Mouse (Mus musculus) limb, embryonic 13.5 days (tissue): ENCODE measurements at regions not wholly inside any gene's neighbourhood (a gene's known extent, or its start where the extent isn't known, plus 50 kb on each side); places are given as distances from the start of the nearest gene placed in this dataset.
A peak's percentile ranks its signal among the peaks of the same experiment; 100 is the strongest.

Source experiments
- ATAC-seq: fragments of 200-750 bp; cut with Nextera tagmentation; 2 replicates; pipeline ENCODE4 v1.8.0; 2017; ENCODE audit warnings: low read depth, moderate number of reproducible peaks, moderate TSS enrichment; ENCODE audit not compliant: low FRiP score
- H3K27ac ChIP-seq: fragments of 300-500 bp; sonication (generic); 2 replicates; pipeline ENCODE4 v1.5.1; 2015; ENCODE audit warnings: inconsistent platforms, mild to moderate bottlenecking, moderate library complexity
- H3K27me3 ChIP-seq: fragments of 300-500 bp; sonication (generic); 2 replicates; pipeline ENCODE4 v1.6.1; 2015; ENCODE audit warnings: mild to moderate bottlenecking, inconsistent platforms
- H3K36me3 ChIP-seq: fragments of 300-500 bp; sonication (generic); 2 replicates; pipeline ENCODE4 v1.6.1; 2015; ENCODE audit warnings: inconsistent platforms, mild to moderate bottlenecking, moderate library complexity
- H3K4me1 ChIP-seq: fragments of 300-500 bp; sonication (generic); 2 replicates; pipeline ENCODE4 v1.6.1; 2015; ENCODE audit warnings: inconsistent platforms
- H3K4me2 ChIP-seq: fragments of 300-500 bp; sonication (generic); replicated peaks from 2 replicates; pipeline ENCODE4 v1.6.1; 2015; ENCODE audit warnings: inconsistent platforms, mild to moderate bottlenecking, moderate library complexity
- H3K4me3 ChIP-seq: fragments of 300-500 bp; sonication (generic); 2 replicates; pipeline ENCODE4 v1.5.1; 2015; ENCODE audit warnings: moderate library complexity, mild to moderate bottlenecking, inconsistent platforms
- H3K9ac ChIP-seq: fragments of 300-500 bp; sonication (generic); 2 replicates; pipeline ENCODE4 v1.6.1; 2015; ENCODE audit warnings: mild to moderate bottlenecking, inconsistent platforms
- H3K9me3 ChIP-seq: fragments of 300-500 bp; sonication (generic); 2 replicates; pipeline ENCODE4 v1.6.1; 2016; ENCODE audit warnings: inconsistent platforms
- WGBS: fragments of 180-500 bp; shearing (Covaris S2); methylation state at CpG from one replicate; pipeline ENCODE4 v1.1.7; 2015; 5-methylcytosine and 5-hydroxymethylcytosine counted together

DNA sequence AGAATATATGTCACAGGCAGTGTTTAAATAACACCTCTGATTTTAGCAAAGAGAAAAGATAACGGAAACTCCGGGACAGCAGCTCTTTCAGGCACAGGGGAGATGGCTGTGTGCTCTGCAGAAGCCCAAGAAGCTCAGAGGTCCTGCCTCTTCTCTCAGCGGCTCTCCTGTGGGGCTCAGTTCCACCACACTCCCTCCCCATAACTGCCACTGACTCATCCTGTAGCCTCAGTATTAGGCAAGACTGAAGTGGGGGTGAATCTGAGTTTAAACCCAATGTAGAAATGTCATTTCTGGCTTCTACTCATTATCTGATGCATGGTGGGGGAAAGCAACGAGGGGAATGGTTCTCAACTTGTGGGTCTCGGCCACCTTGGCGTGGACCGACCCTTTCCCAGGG, 114.3 kb downstream of the Spata18 start:
- Histone ChIP-seq H3K4me1 (peaks cover 45% of the 10 kb centered on the region), H3K9me3 (no peaks in the 10 kb centered on the region), H3K36me3 (no peaks in the 10 kb centered on the region), H3K27ac (no peak overlapping the region), H3K4me2 (no peak overlapping the region), H3K27me3 (no peaks in the 10 kb centered on the region), H3K9ac (no peak overlapping the region), H3K4me3 (no peak overlapping the region)
- ATAC-seq, result no peak
- WGBS, result 90% methylated on average over 7 of the region's 7 CpGs

DNA sequence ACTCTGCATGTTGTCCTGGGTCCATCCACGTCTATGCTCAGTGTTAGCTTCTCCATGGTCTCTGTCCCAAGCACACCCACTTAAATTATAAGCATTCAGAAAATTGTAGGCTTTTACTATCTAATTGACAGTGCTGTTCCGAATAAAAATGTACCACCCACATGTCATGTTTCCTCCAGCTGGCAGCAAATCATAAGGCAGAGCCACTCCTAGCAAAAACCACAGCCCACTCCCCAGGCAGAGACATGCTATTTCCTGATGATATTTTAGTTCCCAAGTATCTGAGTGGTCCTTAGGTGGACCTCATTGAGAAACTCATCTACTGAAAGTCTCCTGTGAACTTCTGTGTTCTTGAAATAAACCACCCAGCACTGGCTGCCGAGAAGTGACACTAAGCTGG, 117.1 kb downstream of the Spata18 start:
- H3K9ac ChIP-seq, result no peak overlapping the region
- no peak overlapping the region for H3K4me3 ChIP-seq
- H3K4me1 ChIP-seq, result peaks cover 25% of the 10 kb centered on the region
- H3K27ac ChIP-seq, result no peak overlapping the region
- H3K36me3 ChIP-seq, result no peaks in the 10 kb centered on the region
- H3K9me3 ChIP-seq, result peaks cover 9% of the 10 kb centered on the region
- no peaks in the 10 kb centered on the region for H3K27me3 ChIP-seq
- 64% methylated on average over 3 of the region's 3 CpGs for WGBS
- no peak for ATAC-seq
- no peak overlapping the region for H3K4me2 ChIP-seq

DNA sequence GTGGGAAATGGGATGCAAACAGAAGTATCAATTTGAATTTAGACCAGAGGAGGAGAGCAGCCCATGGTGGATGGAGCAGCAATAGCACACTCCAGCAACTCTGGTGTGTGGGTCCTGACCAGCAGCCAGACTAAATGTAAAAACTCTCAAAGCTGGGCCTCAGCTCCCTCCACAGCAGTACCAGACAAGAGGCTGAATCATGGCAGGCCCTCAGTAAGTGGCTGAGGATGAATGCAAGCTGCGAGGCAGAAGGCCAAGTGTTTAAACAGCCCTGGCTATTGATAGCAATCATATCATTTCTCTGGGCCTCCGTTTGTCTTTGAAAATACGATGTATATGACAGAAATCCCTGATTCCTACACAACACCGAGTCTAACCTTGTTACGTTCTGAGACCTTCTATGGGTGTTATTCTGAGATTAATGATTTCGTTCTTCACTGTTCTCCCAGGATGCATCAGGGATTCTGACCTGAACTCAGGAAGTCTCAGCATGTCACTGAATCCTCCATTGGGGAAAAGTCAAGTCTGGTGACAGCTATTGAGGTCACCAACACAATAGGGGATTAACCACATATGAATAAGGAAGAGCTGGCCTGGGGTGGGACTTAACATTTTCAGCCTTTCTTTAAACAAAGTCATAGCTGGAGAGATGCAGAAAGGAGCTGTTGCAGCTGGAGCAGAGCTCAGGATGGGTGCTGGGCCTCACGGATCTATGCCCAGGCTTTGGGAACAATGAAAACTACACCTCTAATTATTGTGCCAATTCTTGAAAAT, 124.8 kb downstream of the Spata18 start:
- Histone ChIP-seq H3K27ac (peak overlapping the region; percentile 71), H3K9me3 (peaks cover 14% of the 10 kb centered on the region), H3K27me3 (no peaks in the 10 kb centered on the region), H3K4me2 (no peak overlapping the region), H3K36me3 (no peaks in the 10 kb centered on the region), H3K4me1 (peaks cover 28% of the 10 kb centered on the region), H3K4me3 (no peak overlapping the region), H3K9ac (no peak overlapping the region)
- 83% methylated on average over 7 of the region's 7 CpGs for WGBS
- no peak for ATAC-seq

DNA sequence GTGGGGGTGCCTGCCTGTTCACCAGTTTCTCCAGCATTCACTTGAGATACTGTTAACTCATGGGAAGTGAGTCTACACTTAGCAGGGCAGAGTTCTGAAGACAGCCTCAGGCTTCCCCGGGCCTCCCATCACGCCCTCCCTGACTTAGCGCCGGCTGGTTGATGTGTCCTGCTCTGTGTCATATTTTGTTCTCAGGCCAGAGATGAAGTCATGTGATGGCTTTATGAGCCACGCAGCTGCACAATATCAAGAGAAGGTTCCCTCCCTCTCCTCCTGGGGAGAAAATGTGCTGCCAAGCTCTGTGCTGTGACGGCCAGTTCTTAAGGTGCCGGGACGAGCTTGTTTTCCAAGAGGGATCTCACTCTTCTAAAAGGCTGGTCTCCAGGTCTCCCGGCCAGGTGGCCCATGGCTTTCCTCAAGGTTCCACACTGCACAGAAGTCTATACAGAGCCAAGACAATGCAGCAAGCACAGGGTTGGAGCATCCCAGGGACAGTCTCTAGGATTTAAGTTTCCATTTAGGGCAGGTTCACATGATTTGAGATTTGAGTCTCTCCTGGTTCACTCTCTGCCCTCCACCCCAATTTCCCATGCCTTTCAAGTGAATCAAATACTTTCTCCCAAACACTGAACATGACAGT, 126.2 kb downstream of the Spata18 start:
- Histone ChIP-seq H3K9me3 (peaks cover 13% of the 10 kb centered on the region), H3K4me2 (no peak overlapping the region), H3K27me3 (no peaks in the 10 kb centered on the region), H3K36me3 (no peaks in the 10 kb centered on the region), H3K4me3 (no peak overlapping the region), H3K4me1 (peaks cover 39% of the 10 kb centered on the region), H3K9ac (no peak overlapping the region), H3K27ac (peak overlapping the region; percentile 79)
- WGBS, result 49% methylated on average over 9 of the region's 9 CpGs
- ATAC-seq, result peak; percentile 80

DNA sequence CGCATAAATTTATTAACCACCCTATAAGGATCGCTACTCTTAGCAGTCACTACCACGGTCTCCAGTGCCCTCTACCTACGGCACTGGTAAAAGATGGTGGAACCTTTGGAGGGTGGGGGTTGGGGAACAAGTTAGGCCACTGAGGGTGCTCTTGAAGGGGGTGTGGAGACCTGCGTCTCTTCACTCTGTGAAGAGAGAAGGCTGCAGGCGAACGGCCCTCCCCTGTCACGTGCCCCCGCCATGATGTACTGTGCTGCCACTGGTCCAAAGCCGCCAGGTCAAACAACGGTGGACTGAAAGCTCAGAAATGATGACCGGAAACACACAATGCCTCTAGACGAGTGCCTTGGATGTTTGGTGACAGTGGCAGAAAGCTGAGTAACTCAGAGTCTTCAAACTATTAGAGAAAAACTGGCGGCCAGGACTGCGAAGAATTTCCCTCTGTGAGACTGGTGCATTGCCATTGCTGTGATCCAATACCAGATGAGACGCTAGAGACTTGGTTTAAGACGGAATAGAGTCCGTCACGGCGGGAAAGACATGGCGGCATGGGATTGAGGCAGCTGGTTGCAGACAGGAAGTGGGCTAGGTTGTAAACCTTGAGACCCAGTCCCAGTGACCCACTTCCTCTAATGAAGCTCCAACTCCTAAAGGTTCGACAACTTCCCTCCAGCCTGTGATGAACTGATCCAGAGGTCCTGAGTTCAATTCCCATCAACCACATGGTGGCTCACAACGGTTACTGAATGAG, 130.2 kb downstream of the Spata18 start:
- Histone ChIP-seq H3K9ac (no peak overlapping the region), H3K9me3 (no peaks in the 10 kb centered on the region), H3K4me2 (no peak overlapping the region), H3K27me3 (no peaks in the 10 kb centered on the region), H3K27ac (peak overlapping the region; percentile 82), H3K36me3 (no peaks in the 10 kb centered on the region), H3K4me3 (no peak overlapping the region), H3K4me1 (peaks cover 51% of the 10 kb centered on the region)
- no peak for ATAC-seq
- 73% methylated on average over 23 of the region's 23 CpGs for WGBS

DNA sequence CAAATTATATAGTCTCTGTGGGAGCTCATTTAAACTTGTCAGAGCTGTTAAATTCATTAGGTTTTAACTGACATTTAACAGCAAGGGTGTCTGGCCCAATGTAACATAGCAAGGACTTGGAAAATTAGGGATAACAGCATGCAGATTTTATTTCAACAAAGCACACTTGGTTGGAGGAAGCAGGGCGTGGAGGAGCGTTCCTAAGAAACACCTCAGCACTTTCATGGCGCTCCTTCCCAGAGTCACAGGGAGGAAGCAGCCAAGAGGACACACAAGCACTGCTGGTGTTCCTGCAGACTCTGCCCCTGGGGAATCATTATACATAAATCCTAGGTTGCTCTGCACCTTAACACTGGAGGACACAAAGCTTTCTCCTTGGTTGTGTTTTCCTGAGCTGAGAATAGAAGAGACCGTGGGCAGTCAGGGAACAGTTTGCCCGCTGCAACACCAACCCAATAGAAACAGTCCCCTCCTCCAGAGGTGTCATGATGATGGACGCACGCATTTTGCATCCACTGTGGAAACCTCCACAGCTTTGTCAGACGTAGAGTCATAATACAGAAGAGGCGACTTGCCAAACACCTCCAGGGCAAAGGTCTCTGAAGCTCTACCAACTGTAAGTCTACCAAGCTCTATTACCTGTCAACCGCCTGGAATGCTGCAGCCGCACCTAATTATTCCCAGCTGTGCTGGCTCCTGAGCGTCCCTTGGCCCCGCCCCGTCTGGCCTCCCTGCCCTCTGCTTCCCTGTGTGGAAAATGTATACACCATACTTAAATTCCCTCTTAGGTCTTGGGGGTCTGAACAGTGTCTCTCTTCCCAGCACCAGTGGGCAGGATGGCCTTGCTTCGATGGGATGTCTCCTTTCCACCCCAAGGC, 131.3 kb downstream of the Spata18 start:
- H3K4me1 ChIP-seq, result peaks cover 42% of the 10 kb centered on the region
- H3K27ac ChIP-seq, result peak overlapping the region; percentile 95
- no peak overlapping the region for H3K4me3 ChIP-seq
- no peaks in the 10 kb centered on the region for H3K27me3 ChIP-seq
- 7% methylated on average over 15 of the region's 15 CpGs for WGBS
- H3K36me3 ChIP-seq, result no peaks in the 10 kb centered on the region
- peak; percentile 94 for ATAC-seq
- H3K9me3 ChIP-seq, result no peaks in the 10 kb centered on the region
- no peak overlapping the region for H3K9ac ChIP-seq
- peak overlapping the region; percentile 45 for H3K4me2 ChIP-seq

DNA sequence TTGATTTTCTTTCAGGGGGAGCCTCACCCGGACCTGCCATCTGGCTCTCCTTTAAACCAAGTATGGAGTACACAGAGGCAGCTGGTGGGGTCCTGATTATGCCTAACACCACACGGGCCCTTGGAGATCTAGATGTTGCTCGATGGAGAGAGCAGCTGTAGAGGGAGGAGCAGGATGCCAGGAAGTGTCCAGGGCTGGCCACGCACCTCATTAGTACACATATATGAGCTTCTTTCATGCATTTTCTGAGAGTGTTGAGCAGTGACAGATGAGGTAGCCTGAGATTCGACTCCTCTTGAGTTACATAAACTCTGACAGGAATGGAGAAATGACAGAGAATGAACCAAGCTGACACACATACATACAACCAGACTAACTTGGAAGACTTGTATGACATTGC, 136.1 kb downstream of the Spata18 start:
- H3K4me2 ChIP-seq, result no peak overlapping the region
- H3K4me3 ChIP-seq, result no peak overlapping the region
- no peaks in the 10 kb centered on the region for H3K9me3 ChIP-seq
- no peaks in the 10 kb centered on the region for H3K36me3 ChIP-seq
- H3K9ac ChIP-seq, result no peak overlapping the region
- H3K4me1 ChIP-seq, result peaks cover 31% of the 10 kb centered on the region
- 53% methylated on average over 5 of the region's 5 CpGs for WGBS
- H3K27me3 ChIP-seq, result no peaks in the 10 kb centered on the region
- ATAC-seq, result no peak
- 0 out of 2 replicates have a peak overlapping the region, but pooled peaks have one; percentile 10 for H3K27ac ChIP-seq

DNA sequence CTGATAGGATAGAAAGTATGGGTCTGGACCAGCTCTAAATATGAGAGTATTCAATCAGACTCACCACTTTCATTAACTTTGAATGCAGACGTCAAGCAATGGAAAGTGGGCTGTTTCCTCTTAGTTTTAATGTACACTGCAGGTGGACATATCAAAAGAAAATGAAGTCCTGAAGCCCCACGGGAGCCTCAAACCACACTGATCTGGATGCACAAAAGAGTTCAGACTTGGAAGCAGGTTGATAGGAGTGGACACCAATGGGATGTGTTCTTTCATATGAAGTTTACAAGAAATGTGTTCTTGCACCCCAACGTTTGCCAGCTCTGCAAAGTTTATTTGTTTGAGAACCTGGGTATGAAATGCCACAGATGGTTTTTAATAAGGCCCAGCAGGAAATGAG, 141.0 kb downstream of the Spata18 start:
- WGBS, result 21% methylated on average over 3 of the region's 3 CpGs
- H3K9ac ChIP-seq, result no peak overlapping the region
- H3K4me2 ChIP-seq, result no peak overlapping the region
- peak; percentile 55; the same call in 1 of the 2 replicates for ATAC-seq
- H3K27me3 ChIP-seq, result no peaks in the 10 kb centered on the region
- peaks cover 35% of the 10 kb centered on the region for H3K4me1 ChIP-seq
- H3K36me3 ChIP-seq, result no peaks in the 10 kb centered on the region
- H3K4me3 ChIP-seq, result no peak overlapping the region
- H3K9me3 ChIP-seq, result no peaks in the 10 kb centered on the region
- H3K27ac ChIP-seq, result peak overlapping the region; percentile 67; the same call in 1 of the 2 replicates

DNA sequence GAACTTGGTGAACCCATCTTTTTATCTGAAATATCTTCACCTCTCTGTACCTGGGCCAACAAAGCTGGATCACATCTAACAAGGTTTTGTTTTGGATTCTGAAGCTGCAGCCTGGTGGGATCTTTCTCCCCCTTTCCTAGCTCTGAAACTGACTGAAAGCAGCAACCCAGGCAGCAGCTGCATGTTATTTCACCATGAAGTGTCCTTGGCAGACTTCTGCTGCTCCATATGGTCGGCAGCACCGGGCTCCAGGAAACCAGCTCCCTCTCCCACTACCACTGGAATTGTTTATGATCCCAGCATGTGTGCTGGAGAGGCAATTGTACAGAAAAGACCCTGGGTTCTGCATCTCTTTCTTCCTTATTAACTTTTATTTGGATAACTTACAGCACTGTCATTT, 145.0 kb downstream of the Spata18 start:
- Histone ChIP-seq H3K4me3 (no peak overlapping the region), H3K9ac (no peak overlapping the region), H3K4me2 (no peak overlapping the region), H3K4me1 (peaks cover 35% of the 10 kb centered on the region), H3K9me3 (0 out of 2 replicates have a peak, but pooled peaks cover 6% of the 10 kb centered on the region), H3K27ac (peak overlapping the region; percentile 84), H3K36me3 (no peaks in the 10 kb centered on the region), H3K27me3 (no peaks in the 10 kb centered on the region)
- 13% methylated on average over 2 of the region's 2 CpGs for WGBS
- no peak for ATAC-seq

DNA sequence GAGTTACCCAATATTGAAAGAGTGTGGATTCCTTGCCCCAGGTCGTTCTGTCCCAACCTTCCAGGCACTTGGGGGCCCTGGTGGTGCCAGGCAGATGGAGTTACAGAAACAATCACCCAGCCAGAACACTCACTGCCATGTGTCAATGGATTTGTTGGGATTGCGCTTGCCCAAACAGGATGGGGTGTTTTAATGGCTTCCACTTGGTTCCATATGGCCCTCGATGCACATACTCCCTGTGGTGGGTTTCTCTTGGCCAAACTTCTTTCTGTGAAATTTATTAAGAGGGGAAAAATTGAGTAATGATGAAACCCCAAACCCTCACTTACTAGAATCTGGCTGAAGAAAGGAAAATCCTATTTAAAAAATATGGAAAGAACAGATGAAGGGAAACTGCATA, 146.8 kb downstream of the Spata18 start:
- 0 out of 2 replicates have a peak, but pooled peaks cover 6% of the 10 kb centered on the region for H3K9me3 ChIP-seq
- H3K36me3 ChIP-seq, result no peaks in the 10 kb centered on the region
- no peak overlapping the region for H3K4me2 ChIP-seq
- no peak overlapping the region for H3K4me3 ChIP-seq
- WGBS, result 60% methylated on average over 3 of the region's 3 CpGs
- no peaks in the 10 kb centered on the region for H3K27me3 ChIP-seq
- H3K9ac ChIP-seq, result no peak overlapping the region
- peaks cover 20% of the 10 kb centered on the region for H3K4me1 ChIP-seq
- peak overlapping the region; percentile 84 for H3K27ac ChIP-seq
- ATAC-seq, result peak; percentile 72; the same call in 1 of the 2 replicates

DNA sequence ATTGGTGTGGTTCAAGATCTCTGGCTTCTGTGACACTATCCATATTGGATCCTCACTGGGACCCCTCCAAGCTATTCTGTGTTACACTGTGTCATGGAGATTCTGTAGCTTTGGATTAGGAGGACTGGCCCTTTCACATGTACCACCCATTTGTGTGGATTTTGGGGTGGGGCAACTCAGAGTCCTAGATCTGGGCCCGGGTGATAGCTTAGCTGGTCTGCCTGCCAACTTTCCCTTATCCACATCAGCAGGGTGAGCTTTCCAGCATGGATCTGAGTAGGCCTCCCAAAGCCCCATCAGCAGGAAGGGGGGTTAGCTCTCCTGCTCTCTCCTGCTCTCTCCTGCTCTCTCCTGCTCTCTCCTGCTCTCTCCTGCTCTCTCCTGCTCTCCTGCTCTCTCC, 152.3 kb downstream of the Spata18 start:
- no peak overlapping the region for H3K9ac ChIP-seq
- H3K36me3 ChIP-seq, result no peaks in the 10 kb centered on the region
- no peak overlapping the region for H3K4me2 ChIP-seq
- no peaks in the 10 kb centered on the region for H3K4me1 ChIP-seq
- H3K27ac ChIP-seq, result no peak overlapping the region
- H3K9me3 ChIP-seq, result no peaks in the 10 kb centered on the region
- ATAC-seq, result no peak
- H3K27me3 ChIP-seq, result no peaks in the 10 kb centered on the region
- H3K4me3 ChIP-seq, result no peak overlapping the region
- WGBS, result 92% methylated on average over 1 of the region's 1 CpGs
